Mouse (Mus musculus): Measurements from ENCODE around the gene Fhl3. TPM values are rescaled to one million over a fixed set of nuclear protein-coding genes. Genes with fewer than 3 reads are reported as not detected.
A peak's percentile ranks its signal among the peaks of the same experiment; 100 is the strongest.

Gene Fhl3
- polyA plus RNA-seq, 1 experiment: 114 TPM

GRCm38 (mm10) chr4:124685897-124686402 is 14.6 kb upstream of the Fhl3 start:
- WGBS: 64% methylated on average over 8 of the region's 8 CpGs
- Histone ChIP-seq H3K4me1 (ENCODE audit: control insufficient read depth, insufficient read depth, low read length) (no peaks in the 10 kb centered on the region), H3K27ac (ENCODE audit: control insufficient read depth, insufficient read depth, low read depth, low read length, poor library complexity) (no peak overlapping the region), H3K4me3 (replicated peaks; ENCODE audit: control insufficient read depth, low read depth, low read length) (no peak overlapping the region)
- TF ChIP-seq POLR2A (IDR thresholded peaks at IDR 0.05; ENCODE audit: borderline replicate concordance, control insufficient read depth, low read depth, low read length): no peak
- no peak for TF ChIP-seq CTCF (IDR thresholded peaks at IDR 0.05; ENCODE audit: control insufficient read depth, insufficient read depth, low read length)

GRCm38 (mm10) chr4:124691455-124691854 is 9.0 kb upstream of the Fhl3 start:
- TF ChIP-seq POLR2A (IDR thresholded peaks at IDR 0.05; ENCODE audit: borderline replicate concordance, control insufficient read depth, low read depth, low read length) (no peak), CTCF (IDR thresholded peaks at IDR 0.05; ENCODE audit: control insufficient read depth, insufficient read depth, low read length) (no peak)
- WGBS: 58% methylated on average over 8 of the region's 8 CpGs
- no peak overlapping the region for H3K27ac ChIP-seq (ENCODE audit: control insufficient read depth, insufficient read depth, low read depth, low read length, poor library complexity)
- H3K4me3 ChIP-seq (replicated peaks; ENCODE audit: control insufficient read depth, low read depth, low read length): no peak overlapping the region
- H3K4me1 ChIP-seq (ENCODE audit: control insufficient read depth, insufficient read depth, low read length): no peaks in the 10 kb centered on the region; the same call in 1 of the 2 replicates

GRCm38 (mm10) chr4:124692416-124692861 is 8.1 kb upstream of the Fhl3 start:
- Histone ChIP-seq H3K27ac (ENCODE audit: control insufficient read depth, insufficient read depth, low read depth, low read length, poor library complexity) (no peak overlapping the region), H3K4me1 (ENCODE audit: control insufficient read depth, insufficient read depth, low read length) (no peaks in the 10 kb centered on the region; the same call in 1 of the 2 replicates), H3K4me3 (replicated peaks; ENCODE audit: control insufficient read depth, low read depth, low read length) (no peak overlapping the region)
- no peak for TF ChIP-seq POLR2A (IDR thresholded peaks at IDR 0.05; ENCODE audit: borderline replicate concordance, control insufficient read depth, low read depth, low read length)
- TF ChIP-seq CTCF (IDR thresholded peaks at IDR 0.05; ENCODE audit: control insufficient read depth, insufficient read depth, low read length): no peak
- WGBS: 40% methylated on average over 3 of the region's 3 CpGs

GRCm38 (mm10) chr4:124693135-124693894 is 7.2 kb upstream of the Fhl3 start, which contains the start of gene Utp11:
Utp11 (minus strand) TSS chr4:124693600.
- under 1% methylated on average over 43 of the region's 43 CpGs for WGBS
- TF ChIP-seq CTCF (IDR thresholded peaks at IDR 0.05; ENCODE audit: control insufficient read depth, insufficient read depth, low read length) (no peak), POLR2A (IDR thresholded peaks at IDR 0.05; ENCODE audit: borderline replicate concordance, control insufficient read depth, low read depth, low read length) (peak; percentile 24; the same call in 1 of the 2 replicates)
- H3K27ac ChIP-seq (ENCODE audit: control insufficient read depth, insufficient read depth, low read depth, low read length, poor library complexity): peak within 1 kb of the TSS; percentile 26
- H3K4me1 ChIP-seq (ENCODE audit: control insufficient read depth, insufficient read depth, low read length): no peaks in the 10 kb centered on the region; the same call in 1 of the 2 replicates
- peak within 1 kb of the TSS; percentile 75 for H3K4me3 ChIP-seq (replicated peaks; ENCODE audit: control insufficient read depth, low read depth, low read length)

GRCm38 (mm10) chr4:124694572-124694971 is 5.9 kb upstream of the Fhl3 start:
- WGBS: 77% methylated on average over 2 of the region's 2 CpGs
- TF ChIP-seq CTCF (IDR thresholded peaks at IDR 0.05; ENCODE audit: control insufficient read depth, insufficient read depth, low read length) (no peak), POLR2A (IDR thresholded peaks at IDR 0.05; ENCODE audit: borderline replicate concordance, control insufficient read depth, low read depth, low read length) (no peak)
- H3K27ac ChIP-seq (ENCODE audit: control insufficient read depth, insufficient read depth, low read depth, low read length, poor library complexity): no peak overlapping the region
- no peak overlapping the region for H3K4me3 ChIP-seq (replicated peaks; ENCODE audit: control insufficient read depth, low read depth, low read length)
- no peaks in the 10 kb centered on the region; the same call in 1 of the 2 replicates for H3K4me1 ChIP-seq (ENCODE audit: control insufficient read depth, insufficient read depth, low read length)

- H3K4me3 ChIP-seq (replicated peaks; ENCODE audit: control insufficient read depth, low read depth, low read length): peak overlapping the region; percentile 66
- TF ChIP-seq CTCF (IDR thresholded peaks at IDR 0.05; ENCODE audit: control insufficient read depth, insufficient read depth, low read length) (no peak), POLR2A (IDR thresholded peaks at IDR 0.05; ENCODE audit: borderline replicate concordance, control insufficient read depth, low read depth, low read length) (no peak)
- 3% methylated on average over 18 of the region's 18 CpGs for WGBS
- peak overlapping the region; percentile 78 for H3K27ac ChIP-seq (ENCODE audit: control insufficient read depth, insufficient read depth, low read depth, low read length, poor library complexity)
- no peaks in the 10 kb centered on the region; the same call in 1 of the 2 replicates for H3K4me1 ChIP-seq (ENCODE audit: control insufficient read depth, insufficient read depth, low read length)
These were observed 4.5 kb upstream of the Fhl3 start for GRCm38 (mm10) chr4:124695786-124696516.

GRCm38 (mm10) chr4:124699791-124700190 is 710 bp upstream of the Fhl3 start:
- H3K27ac ChIP-seq (ENCODE audit: control insufficient read depth, insufficient read depth, low read depth, low read length, poor library complexity): no peak overlapping the region
- WGBS: 46% methylated on average over 6 of the region's 6 CpGs
- H3K4me1 ChIP-seq (ENCODE audit: control insufficient read depth, insufficient read depth, low read length): peaks cover 7% of the 10 kb centered on the region; the same call in 1 of the 2 replicates
- H3K4me3 ChIP-seq (replicated peaks; ENCODE audit: control insufficient read depth, low read depth, low read length): no peak overlapping the region
- TF ChIP-seq CTCF (IDR thresholded peaks at IDR 0.05; ENCODE audit: control insufficient read depth, insufficient read depth, low read length) (no peak), POLR2A (IDR thresholded peaks at IDR 0.05; ENCODE audit: borderline replicate concordance, control insufficient read depth, low read depth, low read length) (no peak)

All from bone marrow, adult 2 months (tissue).